In genomic region chr17:3083886-3084550, GRCm38 (mm10) we compare ENCODE assay signal across 8 mouse cellular contexts. TPM values are rescaled to one million over a fixed set of nuclear protein-coding genes. Genes with fewer than 3 reads are reported as not detected.
DNase-seq lines count a peak whose midpoint lies in the region; ATAC-seq and TF ChIP-seq lines count a peak whose summit lies in the region.

No protein-coding gene starts in this region.

- ATAC-seq in activated CD4-positive, CD25-positive, alpha-beta regulatory T cell, adult 4 months, result peak; percentile 10
- peak; percentile 36 for ATAC-seq in megakaryocyte progenitor cell, adult 5-6 weeks (replicated peaks; ENCODE audit: poor library complexity)

- peak overlapping the region; percentile 95 for H3K27ac ChIP-seq in cortical plate, adult 2 months (ENCODE audit: insufficient read depth, low read length)

- H3K4me3 ChIP-seq in cortical plate, adult 2 months (ENCODE audit: insufficient read depth, low read length), result peak overlapping the region; percentile 58

- TF ChIP-seq POLR2A in cortical plate, adult 2 months (IDR thresholded peaks at IDR 0.05; ENCODE audit: extremely low read depth, insufficient read depth, low read length), result peak; percentile 58; the same call in 1 of the 2 replicates

- TF ChIP-seq CTCF in cortical plate, adult 2 months (IDR thresholded peaks at IDR 0.05; ENCODE audit: extremely low read depth, insufficient read depth, low read length), result no peak

- H3K4me1 ChIP-seq in cortical plate, adult 2 months (ENCODE audit: control insufficient read depth, insufficient read depth, low read length), result no peaks in the 10 kb centered on the region

- peak; percentile 88 to 89 for DNase-seq in gastrocnemius, adult 8-10 months (ENCODE audit: low spot score in 2 of 2)
- peak; percentile 75 for DNase-seq in hindlimb bud, embryonic 11.5 days (ENCODE audit: extremely low spot score, low read depth, low spot score)
- DNase-seq in left cerebral cortex, adult 9 months (ENCODE audit: low spot score in 2 of 2), result peak; percentile 90 to 96
- DNase-seq in right cerebral cortex, postnatal 14 days, result peak; percentile 90
- DNase-seq in urinary bladder, postnatal 36 days (ENCODE audit: low spot score in 2 of 2), result peak; percentile 88 to 92

RNA-seq across cellular contexts. Expression of gene Scaf8, which starts 30.8 kb away (rescaled TPM):
- polyA plus RNA-seq in activated CD4-positive, CD25-positive, alpha-beta regulatory T cell, adult 4 months (2017; shearing (Covaris generic)), result 10 to 100 TPM; 23.7 to 24.2 TPM
- 31.1 and 32.4 TPM in 2 replicates for polyA plus RNA-seq in cortical plate, adult 2 months (2012; rRNA removed)
- total RNA-seq in gastrocnemius, adult 8-10 months (2022), result 10 to 100 TPM; 21.0 to 25.8 (median 22.5) TPM
- total RNA-seq in megakaryocyte progenitor cell, adult 5-6 weeks (2015), result 35.9 and 37.9 TPM in 2 replicates
- 30.2 and 35.3 TPM in 2 replicates for total RNA-seq in megakaryocyte progenitor cell, adult 5-6 weeks (2017)

Comparison
In these comparisons a context has a peak if more than half of its experiments do, and no peak if none do; other contexts are left out.
1. Peak in every context shown above with its lines: DNase-seq, ATAC-seq, H3K4me3 ChIP-seq and H3K27ac ChIP-seq.